Mouse (Mus musculus): ENCODE results near the gene Sox5. TPM values are rescaled to one million over a fixed set of nuclear protein-coding genes. Genes with fewer than 3 reads are reported as not detected.
A peak's percentile ranks its signal among the peaks of the same experiment; 100 is the strongest.

Sox5 gene
- polyA plus RNA-seq, 1 experiment from 2014 or later, result 19.9 TPM

GRCm38 (mm10) chr6:144103612-144104011 lies 678.2 kb downstream of the Sox5 start:
- H3K27ac ChIP-seq (ENCODE audit: poor library complexity, severe bottlenecking), result no peak overlapping the region
- H3K4me3 ChIP-seq, result no peak overlapping the region
- 0 out of 2 replicates have a peak, but pooled peaks cover 4% of the 10 kb centered on the region for H3K4me1 ChIP-seq (replicated peaks)
- no peak overlapping the region for H3K4me2 ChIP-seq
- WGBS, result 89% methylated on average over 6 of the region's 6 CpGs
- ATAC-seq (ENCODE audit: insufficient number of reproducible peaks, low FRiP score), result no peak
- peaks cover 3% of the 10 kb centered on the region; the same call in 1 of the 2 replicates for H3K9me3 ChIP-seq (replicated peaks)
- peaks cover 3% of the 10 kb centered on the region; the same call in 1 of the 2 replicates for H3K36me3 ChIP-seq
- no peak overlapping the region for H3K9ac ChIP-seq
- no peaks in the 10 kb centered on the region for H3K27me3 ChIP-seq (replicated peaks)

GRCm38 (mm10) chr6:144100852-144101251 lies 680.9 kb downstream of the Sox5 start:
- Histone ChIP-seq H3K27ac (ENCODE audit: poor library complexity, severe bottlenecking) (no peak overlapping the region), H3K36me3 (peaks cover 3% of the 10 kb centered on the region; the same call in 1 of the 2 replicates), H3K27me3 (replicated peaks) (no peaks in the 10 kb centered on the region), H3K9ac (no peak overlapping the region), H3K9me3 (replicated peaks) (peaks cover 3% of the 10 kb centered on the region; the same call in 1 of the 2 replicates), H3K4me1 (replicated peaks) (peaks cover 3% of the 10 kb centered on the region; the same call in 1 of the 2 replicates), H3K4me3 (no peak overlapping the region), H3K4me2 (no peak overlapping the region)
- no peak for ATAC-seq (ENCODE audit: insufficient number of reproducible peaks, low FRiP score)
- 46% methylated on average over 1 of the region's 1 CpGs for WGBS

GRCm38 (mm10) chr6:144098119-144098518 lies 683.7 kb downstream of the Sox5 start:
- H3K9ac ChIP-seq, result no peak overlapping the region
- H3K9me3 ChIP-seq (replicated peaks), result peaks cover 3% of the 10 kb centered on the region; the same call in 1 of the 2 replicates
- H3K4me1 ChIP-seq (replicated peaks), result peaks cover 3% of the 10 kb centered on the region; the same call in 1 of the 2 replicates
- ATAC-seq (ENCODE audit: insufficient number of reproducible peaks, low FRiP score), result no peak
- no peaks in the 10 kb centered on the region for H3K27me3 ChIP-seq (replicated peaks)
- H3K4me2 ChIP-seq, result no peak overlapping the region
- no peak overlapping the region for H3K4me3 ChIP-seq
- H3K27ac ChIP-seq (ENCODE audit: poor library complexity, severe bottlenecking), result no peak overlapping the region
- 51% methylated on average over 9 of the region's 9 CpGs for WGBS
- peaks cover 3% of the 10 kb centered on the region; the same call in 1 of the 2 replicates for H3K36me3 ChIP-seq

GRCm38 (mm10) chr6:144088256-144088655 lies 693.5 kb downstream of the Sox5 start:
- H3K27ac ChIP-seq (ENCODE audit: poor library complexity, severe bottlenecking), result no peak overlapping the region
- no peaks in the 10 kb centered on the region for H3K36me3 ChIP-seq
- no peaks in the 10 kb centered on the region for H3K4me1 ChIP-seq (replicated peaks)
- no peaks in the 10 kb centered on the region for H3K27me3 ChIP-seq (replicated peaks)
- H3K9me3 ChIP-seq (replicated peaks), result no peaks in the 10 kb centered on the region
- no peak for ATAC-seq (ENCODE audit: insufficient number of reproducible peaks, low FRiP score)
- no peak overlapping the region for H3K9ac ChIP-seq
- no peak overlapping the region for H3K4me3 ChIP-seq
- no peak overlapping the region for H3K4me2 ChIP-seq
- WGBS, result 73% methylated on average over 3 of the region's 3 CpGs

- no peaks in the 10 kb centered on the region for H3K27me3 ChIP-seq (replicated peaks)
These were observed 695.5 kb downstream of the Sox5 start for GRCm38 (mm10) chr6:144086096-144086810.

GRCm38 (mm10) chr6:144082297-144082696 lies 699.5 kb downstream of the Sox5 start:
- WGBS, result 91% methylated on average over 9 of the region's 9 CpGs

More at GRCm38 (mm10) chr6:144086096-144086810, 695.5 kb downstream of the Sox5 start:
- ATAC-seq (ENCODE audit: insufficient number of reproducible peaks, low FRiP score), result no peak
- Histone ChIP-seq H3K4me3 (no peak overlapping the region), H3K4me1 (replicated peaks) (no peaks in the 10 kb centered on the region), H3K27ac (ENCODE audit: poor library complexity, severe bottlenecking) (no peak overlapping the region), H3K9me3 (replicated peaks) (no peaks in the 10 kb centered on the region), H3K9ac (no peak overlapping the region), H3K36me3 (no peaks in the 10 kb centered on the region), H3K4me2 (no peak overlapping the region)
- WGBS, result 57% methylated on average over 1 of the region's 1 CpGs

GRCm38 (mm10) chr6:144077826-144078225 lies 704.0 kb downstream of the Sox5 start:
- H3K27me3 ChIP-seq (replicated peaks), result no peaks in the 10 kb centered on the region
- no peaks in the 10 kb centered on the region for H3K9me3 ChIP-seq (replicated peaks)
- H3K36me3 ChIP-seq, result no peaks in the 10 kb centered on the region
- no peak overlapping the region for H3K4me3 ChIP-seq
- no peak overlapping the region for H3K9ac ChIP-seq
- no peaks in the 10 kb centered on the region for H3K4me1 ChIP-seq (replicated peaks)
- no peak overlapping the region for H3K4me2 ChIP-seq
- 80% methylated on average over 7 of the region's 7 CpGs for WGBS
- ATAC-seq (ENCODE audit: insufficient number of reproducible peaks, low FRiP score), result no peak
- no peak overlapping the region for H3K27ac ChIP-seq (ENCODE audit: poor library complexity, severe bottlenecking)

More at GRCm38 (mm10) chr6:144082297-144082696, 699.5 kb downstream of the Sox5 start:
- Histone ChIP-seq H3K4me3 (no peak overlapping the region), H3K27ac (ENCODE audit: poor library complexity, severe bottlenecking) (no peak overlapping the region), H3K9ac (no peak overlapping the region), H3K9me3 (replicated peaks) (no peaks in the 10 kb centered on the region), H3K36me3 (no peaks in the 10 kb centered on the region), H3K4me1 (replicated peaks) (no peaks in the 10 kb centered on the region), H3K4me2 (no peak overlapping the region), H3K27me3 (replicated peaks) (no peaks in the 10 kb centered on the region)
- no peak for ATAC-seq (ENCODE audit: insufficient number of reproducible peaks, low FRiP score)

GRCm38 (mm10) chr6:144076376-144076775 lies 705.4 kb downstream of the Sox5 start:
- no peaks in the 10 kb centered on the region for H3K9me3 ChIP-seq (replicated peaks)
- no peak overlapping the region for H3K27ac ChIP-seq (ENCODE audit: poor library complexity, severe bottlenecking)
- no peaks in the 10 kb centered on the region for H3K27me3 ChIP-seq (replicated peaks)
- 87% methylated on average over 4 of the region's 4 CpGs for WGBS
- no peak overlapping the region for H3K9ac ChIP-seq
- no peaks in the 10 kb centered on the region for H3K4me1 ChIP-seq (replicated peaks)
- no peak overlapping the region for H3K4me2 ChIP-seq
- no peak for ATAC-seq (ENCODE audit: insufficient number of reproducible peaks, low FRiP score)
- no peaks in the 10 kb centered on the region for H3K36me3 ChIP-seq
- no peak overlapping the region for H3K4me3 ChIP-seq

- ATAC-seq (ENCODE audit: insufficient number of reproducible peaks, low FRiP score), result no peak
- H3K4me3 ChIP-seq, result no peak overlapping the region
- H3K27ac ChIP-seq (ENCODE audit: poor library complexity, severe bottlenecking), result no peak overlapping the region
- H3K9me3 ChIP-seq (replicated peaks), result no peaks in the 10 kb centered on the region
- no peak overlapping the region for H3K4me2 ChIP-seq
- WGBS, result 80% methylated on average over 12 of the region's 12 CpGs
- no peaks in the 10 kb centered on the region for H3K27me3 ChIP-seq (replicated peaks)
- no peak overlapping the region for H3K9ac ChIP-seq
- H3K36me3 ChIP-seq, result no peaks in the 10 kb centered on the region
- H3K4me1 ChIP-seq (replicated peaks), result no peaks in the 10 kb centered on the region
These were observed 706.3 kb downstream of the Sox5 start for GRCm38 (mm10) chr6:144075327-144075941.

- H3K4me2 ChIP-seq, result peak overlapping the region; percentile 20; the same call in 1 of the 2 replicates
- ATAC-seq (ENCODE audit: insufficient number of reproducible peaks, low FRiP score), result peak; percentile 59; the same call in 1 of the 2 replicates
- WGBS, result 46% methylated on average over 9 of the region's 9 CpGs
- H3K36me3 ChIP-seq, result no peaks in the 10 kb centered on the region
- no peaks in the 10 kb centered on the region for H3K9me3 ChIP-seq (replicated peaks)
- H3K27ac ChIP-seq (ENCODE audit: poor library complexity, severe bottlenecking), result peak overlapping the region; percentile 54; the same call in 1 of the 2 replicates
- no peaks in the 10 kb centered on the region for H3K27me3 ChIP-seq (replicated peaks)
- H3K4me3 ChIP-seq, result no peak overlapping the region
- H3K4me1 ChIP-seq (replicated peaks), result no peaks in the 10 kb centered on the region
- H3K9ac ChIP-seq, result no peak overlapping the region
These were observed 707.0 kb downstream of the Sox5 start for GRCm38 (mm10) chr6:144074826-144075225.

- Histone ChIP-seq H3K27ac (ENCODE audit: poor library complexity, severe bottlenecking) (no peak overlapping the region), H3K4me2 (no peak overlapping the region), H3K4me3 (no peak overlapping the region), H3K27me3 (replicated peaks) (no peaks in the 10 kb centered on the region), H3K36me3 (no peaks in the 10 kb centered on the region), H3K9ac (no peak overlapping the region), H3K4me1 (replicated peaks) (no peaks in the 10 kb centered on the region), H3K9me3 (replicated peaks) (no peaks in the 10 kb centered on the region)
- 77% methylated on average over 5 of the region's 5 CpGs for WGBS
- no peak for ATAC-seq (ENCODE audit: insufficient number of reproducible peaks, low FRiP score)
These were observed 711.3 kb downstream of the Sox5 start for GRCm38 (mm10) chr6:144070461-144070860.
